Mouse (Mus musculus): Measurements from ENCODE around the gene Lsm14a.
"Not testable (repeated sequence)": the region's sequence is repeated elsewhere in the genome, so short reads cannot be mapped to it uniquely, and the experiment has no call there.

Lsm14a gene

GRCm38 (mm10) chr7:34373906-34374305 is 19.2 kb downstream of the Lsm14a start:
- DNase-seq (ENCODE audit: low spot score), result no peak

- no peak for DNase-seq (ENCODE audit: low spot score)
Measured at GRCm38 (mm10) chr7:34355629-34356028, 37.5 kb downstream of the Lsm14a start.

GRCm38 (mm10) chr7:34351997-34352396 is 41.1 kb downstream of the Lsm14a start:
- DNase-seq (ENCODE audit: low spot score), result peak; percentile 30

GRCm38 (mm10) chr7:34350166-34350565 is 42.9 kb downstream of the Lsm14a start:
- DNase-seq (ENCODE audit: low spot score), result no peak

GRCm38 (mm10) chr7:34348011-34348410 is 45.1 kb downstream of the Lsm14a start:
- no peak for DNase-seq (ENCODE audit: low spot score)

- DNase-seq (ENCODE audit: low spot score), result no peak
Measured at GRCm38 (mm10) chr7:34347041-34347440, 46.1 kb downstream of the Lsm14a start.

- no peak for DNase-seq (ENCODE audit: low spot score)
Measured at GRCm38 (mm10) chr7:34346505-34346904, 46.6 kb downstream of the Lsm14a start.

- no peak for DNase-seq (ENCODE audit: low spot score)
Measured at GRCm38 (mm10) chr7:34342040-34342793, 50.9 kb downstream of the Lsm14a start.

GRCm38 (mm10) chr7:34340841-34341240 is 52.3 kb downstream of the Lsm14a start:
- no peak for DNase-seq (ENCODE audit: low spot score)

GRCm38 (mm10) chr7:34339164-34339489 is 54.0 kb downstream of the Lsm14a start:
- peak; percentile 19 for DNase-seq (ENCODE audit: low spot score)

GRCm38 (mm10) chr7:34338445-34339163 is 54.5 kb downstream of the Lsm14a start:
- DNase-seq (ENCODE audit: low spot score), result peak; percentile 36

- no peak for DNase-seq (ENCODE audit: low spot score)
Measured at GRCm38 (mm10) chr7:34337268-34337667, 55.8 kb downstream of the Lsm14a start.

- DNase-seq (ENCODE audit: low spot score), result not testable (repeated sequence)
Measured at GRCm38 (mm10) chr7:34336545-34336944, 56.6 kb downstream of the Lsm14a start.

- DNase-seq (ENCODE audit: low spot score), result no peak
Measured at GRCm38 (mm10) chr7:34327493-34327892, 65.6 kb downstream of the Lsm14a start.

- DNase-seq (ENCODE audit: low spot score), result no peak
Measured at GRCm38 (mm10) chr7:34324857-34325256, 68.3 kb downstream of the Lsm14a start.

GRCm38 (mm10) chr7:34324005-34324404 is 69.1 kb downstream of the Lsm14a start:
- no peak for DNase-seq (ENCODE audit: low spot score)

GRCm38 (mm10) chr7:34323351-34323750 is 69.8 kb downstream of the Lsm14a start:
- no peak for DNase-seq (ENCODE audit: low spot score)

- DNase-seq (ENCODE audit: low spot score), result no peak
Measured at GRCm38 (mm10) chr7:34321958-34322357, 71.2 kb downstream of the Lsm14a start.

GRCm38 (mm10) chr7:34321119-34321518 is 72.0 kb downstream of the Lsm14a start:
- no peak for DNase-seq (ENCODE audit: low spot score)

GRCm38 (mm10) chr7:34319957-34320356 is 73.2 kb downstream of the Lsm14a start:
- DNase-seq (ENCODE audit: low spot score), result peak; percentile 25

GRCm38 (mm10) chr7:34319123-34319522 is 74.0 kb downstream of the Lsm14a start:
- no peak for DNase-seq (ENCODE audit: low spot score)

- no peak for DNase-seq (ENCODE audit: low spot score)
Measured at GRCm38 (mm10) chr7:34317901-34318476, 75.1 kb downstream of the Lsm14a start.

GRCm38 (mm10) chr7:34313443-34313875 is 79.7 kb downstream of the Lsm14a start, which contains the start of gene 4931406P16Rik:
4931406P16Rik (minus strand) TSS chr7:34313551.
- peak; percentile 78 for DNase-seq (ENCODE audit: low spot score)
